Mouse (Mus musculus): Measurements from ENCODE around the gene Lyzl4.

DNA sequence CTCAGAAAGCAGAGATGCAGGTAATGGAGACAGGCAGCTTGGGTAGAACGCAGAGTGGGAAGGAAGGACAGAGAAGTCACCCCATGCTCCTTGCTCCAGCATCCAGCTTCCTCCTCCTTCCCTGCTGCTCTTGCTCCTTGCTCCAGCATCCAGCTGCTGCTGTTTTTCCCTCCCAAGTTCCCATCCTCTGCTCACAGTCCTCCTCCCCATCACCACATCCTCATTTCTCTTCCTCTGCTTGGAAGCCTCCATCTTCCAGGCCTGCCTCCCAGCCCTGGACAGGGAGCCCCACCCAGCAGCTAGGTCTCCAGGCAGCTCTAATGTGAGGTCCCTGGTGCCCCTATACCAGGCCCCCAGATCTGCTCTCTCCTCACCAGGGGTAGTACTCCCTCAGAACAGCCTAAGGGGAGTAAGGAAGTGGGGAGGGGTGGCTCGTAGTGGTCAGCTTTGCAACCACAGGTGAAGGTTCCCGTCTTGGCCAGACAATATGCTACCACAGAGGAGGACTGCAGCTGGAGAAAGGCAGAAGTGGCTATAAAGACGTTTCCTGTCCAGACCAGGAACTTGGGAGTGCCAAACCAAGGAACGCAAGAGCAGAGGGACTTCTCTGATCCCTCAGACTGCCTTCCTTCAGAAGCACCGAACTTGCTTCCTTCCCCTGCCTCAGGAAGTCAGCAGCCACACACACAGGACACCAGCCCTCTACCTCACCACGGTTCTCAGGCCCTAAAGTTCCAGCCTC lies 5.9 kb downstream of the Lyzl4 start:
- TF ChIP-seq POLR2A (IDR thresholded peaks at IDR 0.05; ENCODE audit: borderline replicate concordance, low read depth, low read length), result no peak
- TF ChIP-seq CTCF (IDR thresholded peaks at IDR 0.05; ENCODE audit: low read depth, low read length), result no peak
